Mouse (Mus musculus): ENCODE data around the gene Ccdc113.

- TF ChIP-seq POLR2A (IDR thresholded peaks at IDR 0.05; ENCODE audit: borderline replicate concordance, extremely low read depth, low read depth, low read length), result no peak
- TF ChIP-seq CTCF (IDR thresholded peaks at IDR 0.05; ENCODE audit: insufficient read depth, low read length), result no peak
These were observed 29.1 kb upstream of the Ccdc113 start for GRCm38 (mm10) chr8:95504835-95505234.

All from lung, adult 2 months (tissue).